Mouse (Mus musculus) thymus, postnatal 0 days (tissue): ENCODE measurements around the gene Poc1a. TPM values are rescaled to one million over a fixed set of nuclear protein-coding genes. Genes with fewer than 3 reads are reported as not detected.

Source experiments
- DNase-seq: peaks from one replicate; pipeline ENCODE4 v3.0.0-alpha.2; 2015; ENCODE audit warnings: low spot score
- polyA plus RNA-seq: library from polyadenylated mRNA; unstranded; fragments of >200 nt; fragmentation: Nextera tagmentation; extraction: Ambion mirVana; gene quantifications from 2 replicates; pipeline ENCODE4 v1.2.1, GENCODE M21; 2015

Gene Poc1a
- 35.6 and 37.2 TPM in 2 replicates for polyA plus RNA-seq

- peak; percentile 95 for DNase-seq
Measured at GRCm38 (mm10) chr9:106280808-106281544, at the start of gene Poc1a. Gene Poc1a, plus strand, starts transcription at chr9:106281061.

GRCm38 (mm10) chr9:106231220-106231619 lies 49.6 kb upstream of the Poc1a start:
- DNase-seq, result no peak

- DNase-seq, result no peak
Measured at GRCm38 (mm10) chr9:106231816-106232215, 49.0 kb upstream of the Poc1a start.

- no peak for DNase-seq
Measured at GRCm38 (mm10) chr9:106232956-106233355, 47.9 kb upstream of the Poc1a start.

- DNase-seq, result no peak
Measured at GRCm38 (mm10) chr9:106233953-106234352, 46.9 kb upstream of the Poc1a start.

GRCm38 (mm10) chr9:106235194-106235830 lies 45.5 kb upstream of the Poc1a start:
- DNase-seq, result no peak

- no peak for DNase-seq
Measured at GRCm38 (mm10) chr9:106236156-106236817, 44.6 kb upstream of the Poc1a start.

GRCm38 (mm10) chr9:106236818-106237211 lies 44.0 kb upstream of the Poc1a start:
- DNase-seq, result no peak

- no peak for DNase-seq
Measured at GRCm38 (mm10) chr9:106237401-106237800, 43.5 kb upstream of the Poc1a start.

- DNase-seq, result no peak
Measured at GRCm38 (mm10) chr9:106237878-106238277, 43.0 kb upstream of the Poc1a start.

GRCm38 (mm10) chr9:106241541-106242164 lies 39.2 kb upstream of the Poc1a start:
- no peak for DNase-seq

GRCm38 (mm10) chr9:106242813-106243488 lies 37.9 kb upstream of the Poc1a start:
- DNase-seq, result no peak

- no peak for DNase-seq
Measured at GRCm38 (mm10) chr9:106249550-106249949, 31.3 kb upstream of the Poc1a start.

GRCm38 (mm10) chr9:106250245-106250644 lies 30.6 kb upstream of the Poc1a start:
- no peak for DNase-seq

GRCm38 (mm10) chr9:106251066-106251465 lies 29.8 kb upstream of the Poc1a start:
- DNase-seq, result no peak

GRCm38 (mm10) chr9:106254001-106254400 lies 26.9 kb upstream of the Poc1a start:
- DNase-seq, result no peak

- no peak for DNase-seq
Measured at GRCm38 (mm10) chr9:106258412-106258811, 22.4 kb upstream of the Poc1a start.

- no peak for DNase-seq
Measured at GRCm38 (mm10) chr9:106258990-106259389, 21.9 kb upstream of the Poc1a start.

- DNase-seq, result no peak
Measured at GRCm38 (mm10) chr9:106261058-106261457, 19.8 kb upstream of the Poc1a start.

- no peak for DNase-seq
Measured at GRCm38 (mm10) chr9:106261491-106261890, 19.4 kb upstream of the Poc1a start.

GRCm38 (mm10) chr9:106262075-106262474 lies 18.8 kb upstream of the Poc1a start:
- no peak for DNase-seq
